Mouse (Mus musculus): ENCODE data around the gene Dscam.

DNA sequence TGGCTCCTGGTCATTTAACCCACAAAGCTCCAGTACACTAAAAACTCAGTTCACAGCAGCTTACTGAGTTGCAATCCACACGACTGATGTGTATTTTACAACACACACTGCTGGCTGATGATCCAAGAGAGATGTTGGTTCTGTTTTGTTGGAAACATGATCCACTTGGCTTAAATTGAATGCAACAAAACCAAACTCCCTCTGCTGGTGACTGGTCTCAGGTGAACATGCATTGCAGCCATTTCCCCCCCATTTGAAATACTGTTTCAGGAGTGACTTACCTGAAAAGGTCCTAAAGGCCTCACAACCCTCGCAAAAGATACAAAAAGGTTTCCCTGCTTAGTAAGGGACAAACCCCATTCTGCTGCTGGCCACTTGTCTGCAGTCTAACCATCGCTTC, 156.2 kb downstream of the Dscam start:
- TF ChIP-seq POLR2A (IDR thresholded peaks at IDR 0.05; ENCODE audit: insufficient read length, low read depth) (no peak), TCF12 (IDR thresholded peaks at IDR 0.05; ENCODE audit: insufficient read depth, poor library complexity, severe bottlenecking) (no peak), SRF (IDR thresholded peaks at IDR 0.05; ENCODE audit: control insufficient read depth, insufficient read length, low read depth) (no peak), MAX (IDR thresholded peaks at IDR 0.05; ENCODE audit: low read depth) (no peak), MYOG (IDR thresholded peaks at IDR 0.05; ENCODE audit: control insufficient read depth in 1 of 3, insufficient read depth in 1 of 3, insufficient read length in 2 of 3, low read depth in 2 of 3) (no peak), E2F4 (IDR thresholded peaks at IDR 0.05; ENCODE audit: insufficient read depth) (no peak)

All from myocyte (in vitro differentiated cells).